Mouse (Mus musculus): ENCODE data around the gene Hs1bp3.

Hs1bp3 gene

GRCm38 (mm10) chr12:8301841-8302431 lies 11.3 kb upstream of the Hs1bp3 start, which contains the start of gene Gdf7:
Gdf7 (minus strand) TSS chr12:8301954.
- DNase-seq (ENCODE audit: low spot score) = no peak

GRCm38 (mm10) chr12:8305258-8305657 lies 8.0 kb upstream of the Hs1bp3 start:
- DNase-seq (ENCODE audit: low spot score) = no peak

GRCm38 (mm10) chr12:8306432-8306831 lies 6.8 kb upstream of the Hs1bp3 start:
- peak; percentile 66 for DNase-seq (ENCODE audit: low spot score)

- no peak for DNase-seq (ENCODE audit: low spot score)
Observed at GRCm38 (mm10) chr12:8306910-8307309, 6.3 kb upstream of the Hs1bp3 start.

GRCm38 (mm10) chr12:8310992-8311391 lies 2.2 kb upstream of the Hs1bp3 start:
- DNase-seq (ENCODE audit: low spot score) = no peak

- no peak for DNase-seq (ENCODE audit: low spot score)
Observed at GRCm38 (mm10) chr12:8312266-8312665, 966 bp upstream of the Hs1bp3 start.

GRCm38 (mm10) chr12:8313773-8314172 lies 541 bp downstream of the Hs1bp3 start:
- DNase-seq (ENCODE audit: low spot score) = no peak

- DNase-seq (ENCODE audit: low spot score) = no peak
Observed at GRCm38 (mm10) chr12:8316541-8316940, 3.3 kb downstream of the Hs1bp3 start.

GRCm38 (mm10) chr12:8320084-8320713 lies 7.0 kb downstream of the Hs1bp3 start:
- DNase-seq (ENCODE audit: low spot score) = peak; percentile 89

- peak; percentile 28 for DNase-seq (ENCODE audit: low spot score)
Observed at GRCm38 (mm10) chr12:8321506-8321905, 8.3 kb downstream of the Hs1bp3 start.

- DNase-seq (ENCODE audit: low spot score) = peak; percentile 9
Observed at GRCm38 (mm10) chr12:8324086-8324485, 10.9 kb downstream of the Hs1bp3 start.

GRCm38 (mm10) chr12:8325245-8325942 lies 12.2 kb downstream of the Hs1bp3 start:
- DNase-seq (ENCODE audit: low spot score) = peak; percentile 57

- DNase-seq (ENCODE audit: low spot score) = peak; percentile 79
Observed at GRCm38 (mm10) chr12:8325943-8326522, 12.8 kb downstream of the Hs1bp3 start.

- peak; percentile 97 for DNase-seq (ENCODE audit: low spot score)
Observed at GRCm38 (mm10) chr12:8326825-8327674, 13.8 kb downstream of the Hs1bp3 start.

GRCm38 (mm10) chr12:8327675-8328053 lies 14.4 kb downstream of the Hs1bp3 start:
- DNase-seq (ENCODE audit: low spot score) = peak; percentile 36

- DNase-seq (ENCODE audit: low spot score) = no peak
Observed at GRCm38 (mm10) chr12:8329236-8329635, 16.0 kb downstream of the Hs1bp3 start.

- no peak for DNase-seq (ENCODE audit: low spot score)
Observed at GRCm38 (mm10) chr12:8331489-8332173, 18.4 kb downstream of the Hs1bp3 start.

- DNase-seq (ENCODE audit: low spot score) = no peak
Observed at GRCm38 (mm10) chr12:8332174-8332542, 18.9 kb downstream of the Hs1bp3 start.

- DNase-seq (ENCODE audit: low spot score) = no peak
Observed at GRCm38 (mm10) chr12:8333617-8334016, 20.4 kb downstream of the Hs1bp3 start.

- DNase-seq (ENCODE audit: low spot score) = peak; percentile 62
Observed at GRCm38 (mm10) chr12:8334261-8334660, 21.0 kb downstream of the Hs1bp3 start.

- DNase-seq (ENCODE audit: low spot score) = no peak
Observed at GRCm38 (mm10) chr12:8335503-8335902, 22.3 kb downstream of the Hs1bp3 start.

Measured in layer of hippocampus, adult 11-12 months (tissue).